Mouse (Mus musculus) midbrain, embryonic 12.5 days (tissue): Measurements from ENCODE around the gene Dbil5. TPM values are rescaled to one million over a fixed set of nuclear protein-coding genes. Genes with fewer than 3 reads are reported as not detected.

ENCODE experiments used
- ATAC-seq: fragments of 200-750 bp; cut with Nextera tagmentation; 2 replicates; pipeline ENCODE4 v1.8.0; 2017; ENCODE audit warnings: low read depth, moderate TSS enrichment, moderate library complexity; ENCODE audit not compliant: low FRiP score
- H3K27ac ChIP-seq: fragments of 300-500 bp; sonication (generic); replicated peaks from 2 replicates; pipeline ENCODE4 v1.5.1; 2016; ENCODE audit warnings: mild to moderate bottlenecking
- H3K27me3 ChIP-seq: fragments of 300-500 bp; sonication (generic); 2 replicates; pipeline ENCODE4 v1.6.1; 2016; ENCODE audit warnings: mild to moderate bottlenecking
- H3K36me3 ChIP-seq: fragments of 300-500 bp; sonication (generic); 2 replicates; pipeline ENCODE4 v1.6.1; 2016
- H3K4me1 ChIP-seq: fragments of 300-500 bp; sonication (generic); 2 replicates; pipeline ENCODE4 v1.6.1; 2016
- H3K4me2 ChIP-seq: fragments of 300-500 bp; sonication (generic); replicated peaks from 2 replicates; pipeline ENCODE4 v1.6.1; 2016; ENCODE audit warnings: mild to moderate bottlenecking, moderate library complexity
- H3K4me3 ChIP-seq: fragments of 300-500 bp; sonication (generic); 2 replicates; pipeline ENCODE4 v1.5.1; 2016; ENCODE audit warnings: mild to moderate bottlenecking
- H3K9ac ChIP-seq: fragments of 300-500 bp; sonication (generic); replicated peaks from 2 replicates; pipeline ENCODE4 v1.6.1; 2016; ENCODE audit warnings: mild to moderate bottlenecking, moderate library complexity
- H3K9me3 ChIP-seq: fragments of 300-500 bp; sonication (generic); 2 replicates; pipeline ENCODE4 v1.6.1; 2016; ENCODE audit warnings: mild to moderate bottlenecking
- whole genome bisulfite sequencing: fragments of 180-500 bp; shearing (Covaris S2); methylation state at CpG from one replicate; pipeline ENCODE4 v1.1.7; 2016; 5-methylcytosine and 5-hydroxymethylcytosine counted together
- polyA plus RNA-seq: library from polyadenylated mRNA; unstranded; fragments of >200 nt; fragmentation: Nextera tagmentation; extraction: Ambion mirVana; gene quantifications from 2 replicates; pipeline ENCODE4 v1.2.1, GENCODE M21; 2016

Gene Dbil5
- polyA plus RNA-seq, 1 experiment from 2014 or later, result not detected

- Histone ChIP-seq H3K27me3 (no peaks in the 10 kb centered on the region), H3K27ac (no peak overlapping the region), H3K4me3 (no peak overlapping the region), H3K9me3 (no peaks in the 10 kb centered on the region), H3K4me1 (peaks cover 14% of the 10 kb centered on the region), H3K4me2 (no peak overlapping the region), H3K36me3 (peaks cover 38% of the 10 kb centered on the region), H3K9ac (no peak overlapping the region)
- no peak for ATAC-seq
- 94% methylated on average over 2 of the region's 2 CpGs for WGBS
Observed at GRCm38 (mm10) chr11:76239750-76240149, 22.3 kb downstream of the Dbil5 start.

- WGBS, result under 1% methylated on average over 61 of the region's 61 CpGs
- H3K27ac ChIP-seq, result peak within 1 kb of the TSS; percentile 73
- peak; percentile 86 for ATAC-seq
Observed at GRCm38 (mm10) chr11:76242901-76243810, 25.7 kb downstream of the Dbil5 start, which contains the start of the genes Mrm3 and Glod4. TSS of gene Mrm3 (plus strand) at chr11:76243715. TSS of gene Glod4 (minus strand) at chr11:76243725.

GRCm38 (mm10) chr11:76243811-76244546, 26.6 kb downstream of the Dbil5 start:
- peak overlapping the region; percentile 89 for H3K9ac ChIP-seq
- H3K4me2 ChIP-seq, result peak overlapping the region; percentile 85
- 4% methylated on average over 34 of the region's 34 CpGs for WGBS
- peaks cover 21% of the 10 kb centered on the region for H3K36me3 ChIP-seq
- ATAC-seq, result no peak; the same call in 1 of the 2 replicates
- no peaks in the 10 kb centered on the region for H3K9me3 ChIP-seq
- H3K27me3 ChIP-seq, result no peaks in the 10 kb centered on the region
- H3K4me3 ChIP-seq, result peak overlapping the region; percentile 69
- H3K4me1 ChIP-seq, result peaks cover 19% of the 10 kb centered on the region
- no peak overlapping the region for H3K27ac ChIP-seq

More at GRCm38 (mm10) chr11:76242901-76243810, 25.7 kb downstream of the Dbil5 start, which contains the start of the genes Mrm3 and Glod4:
- no peaks in the 10 kb centered on the region for H3K27me3 ChIP-seq
- H3K9ac ChIP-seq, result peak within 1 kb of the TSS; percentile 89
- no peaks in the 10 kb centered on the region for H3K9me3 ChIP-seq
- peak within 1 kb of the TSS; percentile 85 for H3K4me2 ChIP-seq
- H3K4me3 ChIP-seq, result peak within 1 kb of the TSS; percentile 69
- peaks cover 19% of the 10 kb centered on the region for H3K4me1 ChIP-seq
- peaks cover 19% of the 10 kb centered on the region for H3K36me3 ChIP-seq

- Histone ChIP-seq H3K4me1 (peaks cover 19% of the 10 kb centered on the region), H3K27me3 (no peaks in the 10 kb centered on the region), H3K27ac (no peak overlapping the region), H3K9ac (no peak overlapping the region), H3K9me3 (no peaks in the 10 kb centered on the region), H3K4me3 (no peak overlapping the region), H3K4me2 (no peak overlapping the region), H3K36me3 (peaks cover 25% of the 10 kb centered on the region)
- ATAC-seq, result no peak
Observed at GRCm38 (mm10) chr11:76246439-76246838, 29.0 kb downstream of the Dbil5 start.

- WGBS, result 49% methylated on average over 2 of the region's 2 CpGs
- Histone ChIP-seq H3K27ac (no peak overlapping the region), H3K4me3 (no peak overlapping the region), H3K9ac (no peak overlapping the region), H3K27me3 (no peaks in the 10 kb centered on the region), H3K4me2 (no peak overlapping the region), H3K9me3 (no peaks in the 10 kb centered on the region), H3K4me1 (peaks cover 19% of the 10 kb centered on the region), H3K36me3 (peaks cover 25% of the 10 kb centered on the region)
- ATAC-seq, result no peak
Observed at GRCm38 (mm10) chr11:76247239-76247638, 29.8 kb downstream of the Dbil5 start.

GRCm38 (mm10) chr11:76252036-76252435, 34.6 kb downstream of the Dbil5 start:
- WGBS, result 65% methylated on average over 3 of the region's 3 CpGs
- no peak for ATAC-seq
- H3K4me2 ChIP-seq, result no peak overlapping the region
- no peak overlapping the region for H3K4me3 ChIP-seq
- H3K27ac ChIP-seq, result no peak overlapping the region
- no peak overlapping the region for H3K9ac ChIP-seq
- no peaks in the 10 kb centered on the region for H3K27me3 ChIP-seq
- H3K36me3 ChIP-seq, result peaks cover 32% of the 10 kb centered on the region
- peaks cover 19% of the 10 kb centered on the region for H3K4me1 ChIP-seq
- H3K9me3 ChIP-seq, result no peaks in the 10 kb centered on the region

- H3K4me3 ChIP-seq, result no peak overlapping the region
- H3K36me3 ChIP-seq, result peaks cover 41% of the 10 kb centered on the region
- H3K9me3 ChIP-seq, result no peaks in the 10 kb centered on the region
- H3K9ac ChIP-seq, result no peak overlapping the region
- WGBS, result 51% methylated on average over 5 of the region's 5 CpGs
- 0 out of 2 replicates have a peak overlapping the region, but pooled peaks have one; percentile 58 for H3K27ac ChIP-seq
- H3K4me2 ChIP-seq, result no peak overlapping the region
- H3K27me3 ChIP-seq, result no peaks in the 10 kb centered on the region
- ATAC-seq, result peak; percentile 60
- H3K4me1 ChIP-seq, result peaks cover 19% of the 10 kb centered on the region
Observed at GRCm38 (mm10) chr11:76253145-76253917, 35.9 kb downstream of the Dbil5 start.

GRCm38 (mm10) chr11:76253918-76254264, 36.5 kb downstream of the Dbil5 start:
- Histone ChIP-seq H3K27me3 (no peaks in the 10 kb centered on the region), H3K27ac (peak overlapping the region; percentile 58; the same call in 1 of the 2 replicates), H3K9me3 (no peaks in the 10 kb centered on the region), H3K4me2 (no peak overlapping the region), H3K4me1 (peaks cover 19% of the 10 kb centered on the region), H3K36me3 (peaks cover 40% of the 10 kb centered on the region), H3K9ac (no peak overlapping the region), H3K4me3 (no peak overlapping the region)
- ATAC-seq, result no peak
- 69% methylated on average over 4 of the region's 4 CpGs for WGBS

- Histone ChIP-seq H3K36me3 (peaks cover 23% of the 10 kb centered on the region), H3K4me1 (peaks cover 27% of the 10 kb centered on the region), H3K27me3 (no peaks in the 10 kb centered on the region), H3K9ac (no peak overlapping the region), H3K4me2 (no peak overlapping the region), H3K27ac (peak overlapping the region; percentile 1; the same call in 1 of the 2 replicates), H3K9me3 (no peaks in the 10 kb centered on the region), H3K4me3 (no peak overlapping the region)
- ATAC-seq, result no peak
- 78% methylated on average over 4 of the region's 4 CpGs for WGBS
Observed at GRCm38 (mm10) chr11:76255431-76256001, 38.1 kb downstream of the Dbil5 start.

- H3K9ac ChIP-seq, result no peak overlapping the region
- H3K4me3 ChIP-seq, result no peak overlapping the region
- 0 out of 2 replicates have a peak overlapping the region, but pooled peaks have one; percentile 1 for H3K27ac ChIP-seq
- H3K4me2 ChIP-seq, result no peak overlapping the region
- H3K9me3 ChIP-seq, result no peaks in the 10 kb centered on the region
- ATAC-seq, result no peak
- 58% methylated on average over 5 of the region's 5 CpGs for WGBS
- H3K27me3 ChIP-seq, result no peaks in the 10 kb centered on the region
- peaks cover 19% of the 10 kb centered on the region; the same call in 1 of the 2 replicates for H3K36me3 ChIP-seq
- peaks cover 34% of the 10 kb centered on the region for H3K4me1 ChIP-seq
Observed at GRCm38 (mm10) chr11:76256129-76256528, 38.7 kb downstream of the Dbil5 start.

- no peak for ATAC-seq
- Histone ChIP-seq H3K36me3 (peaks cover 19% of the 10 kb centered on the region; the same call in 1 of the 2 replicates), H3K27me3 (peaks cover 4% of the 10 kb centered on the region; the same call in 1 of the 2 replicates), H3K27ac (no peak overlapping the region), H3K9me3 (no peaks in the 10 kb centered on the region), H3K4me2 (no peak overlapping the region), H3K4me1 (peaks cover 46% of the 10 kb centered on the region), H3K9ac (no peak overlapping the region), H3K4me3 (no peak overlapping the region)
- WGBS, result 83% methylated on average over 4 of the region's 4 CpGs
Observed at GRCm38 (mm10) chr11:76257386-76257785, 40.0 kb downstream of the Dbil5 start.
